Mouse (Mus musculus) stomach, embryonic 16.5 days (tissue): Measurements from ENCODE around the gene Maip1. TPM values are rescaled to one million over a fixed set of nuclear protein-coding genes. Genes with fewer than 3 reads are reported as not detected.

Experiments
- ATAC-seq: fragments of 200-750 bp; cut with Nextera tagmentation; 2 replicates; pipeline ENCODE4 v1.8.0; 2017; ENCODE audit warnings: moderate number of reproducible peaks, moderate TSS enrichment; ENCODE audit not compliant: insufficient read depth, low FRiP score
- H3K27ac ChIP-seq: fragments of 300-500 bp; sonication (generic); 2 replicates; pipeline ENCODE4 v1.5.1; 2014; ENCODE audit warnings: low read length
- H3K27me3 ChIP-seq: fragments of 300-500 bp; sonication (generic); 2 replicates; pipeline ENCODE4 v1.6.1; 2014; ENCODE audit warnings: low read length, control low read depth, mixed read lengths; ENCODE audit not compliant: control insufficient read depth, insufficient read depth
- H3K36me3 ChIP-seq: fragments of 300-500 bp; sonication (generic); 2 replicates; pipeline ENCODE4 v1.6.1; 2014; ENCODE audit warnings: low read length; ENCODE audit not compliant: control insufficient read depth, insufficient read depth
- H3K4me1 ChIP-seq: fragments of 300-500 bp; sonication (generic); 2 replicates; pipeline ENCODE4 v1.6.1; 2014; ENCODE audit warnings: low read length, control low read depth, mixed read lengths; ENCODE audit not compliant: control insufficient read depth, insufficient read depth
- H3K4me2 ChIP-seq: fragments of 300-500 bp; sonication (generic); 2 replicates; pipeline ENCODE4 v1.6.1; 2014; ENCODE audit warnings: low read depth, low read length, mixed read lengths
- H3K4me3 ChIP-seq: fragments of 300-500 bp; sonication (generic); replicated peaks from 2 replicates; pipeline ENCODE4 v1.5.1; 2014; ENCODE audit warnings: mild to moderate bottlenecking, low read length
- H3K9ac ChIP-seq: fragments of 300-500 bp; sonication (generic); 2 replicates; pipeline ENCODE4 v1.6.1; 2014; ENCODE audit warnings: low read length
- H3K9me3 ChIP-seq: fragments of 300-500 bp; sonication (generic); replicated peaks from 2 replicates; pipeline ENCODE4 v1.6.1; 2016; ENCODE audit warnings: low read length, control low read depth; ENCODE audit not compliant: control insufficient read depth
- WGBS: fragments of 180-500 bp; shearing (Covaris S2); extraction: QIAGEN DNeasy Blood & Tissue Kit; methylation state at CpG from one replicate; pipeline ENCODE4 v1.1.7; 2014; 5-methylcytosine and 5-hydroxymethylcytosine counted together
- polyA plus RNA-seq: library from polyadenylated mRNA; unstranded; fragments of >200 nt; fragmentation: Nextera tagmentation; extraction: Ambion mirVana; gene quantifications from 2 replicates; pipeline ENCODE4 v1.2.1, GENCODE M21; 2015

Maip1 gene
- polyA plus RNA-seq, 1 experiment from 2014 or later, result 17.1 TPM

- H3K4me1 ChIP-seq, result no peaks in the 10 kb centered on the region
- no peaks in the 10 kb centered on the region for H3K27me3 ChIP-seq
- no peak for ATAC-seq
Observed at GRCm38 (mm10) chr1:57386519-57386918, 19.6 kb upstream of the Maip1 start.

GRCm38 (mm10) chr1:57387876-57388275 lies 18.3 kb upstream of the Maip1 start:
- no peaks in the 10 kb centered on the region; the same call in 1 of the 2 replicates for H3K36me3 ChIP-seq
- ATAC-seq, result no peak
- H3K9ac ChIP-seq, result no peak overlapping the region
- H3K4me2 ChIP-seq, result no peak overlapping the region
- 68% methylated on average over 2 of the region's 2 CpGs for WGBS
- no peaks in the 10 kb centered on the region for H3K27me3 ChIP-seq
- no peaks in the 10 kb centered on the region for H3K4me1 ChIP-seq
- H3K9me3 ChIP-seq, result no peaks in the 10 kb centered on the region
- H3K4me3 ChIP-seq, result no peak overlapping the region
- H3K27ac ChIP-seq, result no peak overlapping the region

More at GRCm38 (mm10) chr1:57386519-57386918, 19.6 kb upstream of the Maip1 start:
- H3K4me2 ChIP-seq, result no peak overlapping the region
- H3K9ac ChIP-seq, result no peak overlapping the region
- H3K36me3 ChIP-seq, result no peaks in the 10 kb centered on the region; the same call in 1 of the 2 replicates
- no peaks in the 10 kb centered on the region for H3K9me3 ChIP-seq
- H3K27ac ChIP-seq, result no peak overlapping the region
- H3K4me3 ChIP-seq, result no peak overlapping the region

- H3K4me3 ChIP-seq, result no peak overlapping the region
- H3K36me3 ChIP-seq, result no peaks in the 10 kb centered on the region; the same call in 1 of the 2 replicates
- H3K4me1 ChIP-seq, result no peaks in the 10 kb centered on the region
- ATAC-seq, result no peak
- H3K9ac ChIP-seq, result no peak overlapping the region
- no peaks in the 10 kb centered on the region for H3K27me3 ChIP-seq
- H3K4me2 ChIP-seq, result no peak overlapping the region
- no peaks in the 10 kb centered on the region for H3K9me3 ChIP-seq
- WGBS, result 90% methylated on average over 8 of the region's 8 CpGs
- no peak overlapping the region for H3K27ac ChIP-seq
Observed at GRCm38 (mm10) chr1:57388402-57389155, 17.5 kb upstream of the Maip1 start.

- H3K9ac ChIP-seq, result no peak overlapping the region
- H3K4me3 ChIP-seq, result no peak overlapping the region
- H3K9me3 ChIP-seq, result no peaks in the 10 kb centered on the region
- no peak for ATAC-seq
- no peaks in the 10 kb centered on the region for H3K4me1 ChIP-seq
- no peak overlapping the region for H3K27ac ChIP-seq
- WGBS, result 79% methylated on average over 4 of the region's 4 CpGs
- H3K4me2 ChIP-seq, result no peak overlapping the region
- peaks cover 2% of the 10 kb centered on the region for H3K36me3 ChIP-seq
- no peaks in the 10 kb centered on the region for H3K27me3 ChIP-seq
Observed at GRCm38 (mm10) chr1:57390993-57391790, 14.9 kb upstream of the Maip1 start.

- WGBS, result 80% methylated on average over 4 of the region's 4 CpGs
- no peaks in the 10 kb centered on the region for H3K27me3 ChIP-seq
- H3K36me3 ChIP-seq, result peaks cover 2% of the 10 kb centered on the region
- H3K9ac ChIP-seq, result no peak overlapping the region
- H3K4me2 ChIP-seq, result no peak overlapping the region
- no peaks in the 10 kb centered on the region for H3K4me1 ChIP-seq
- H3K27ac ChIP-seq, result no peak overlapping the region
- no peak overlapping the region for H3K4me3 ChIP-seq
- no peak for ATAC-seq
- no peaks in the 10 kb centered on the region for H3K9me3 ChIP-seq
Observed at GRCm38 (mm10) chr1:57392417-57392816, 13.7 kb upstream of the Maip1 start.

- Histone ChIP-seq H3K9me3 (no peaks in the 10 kb centered on the region), H3K4me3 (no peak overlapping the region), H3K27ac (no peak overlapping the region), H3K36me3 (peaks cover 2% of the 10 kb centered on the region), H3K4me2 (no peak overlapping the region), H3K27me3 (no peaks in the 10 kb centered on the region), H3K4me1 (no peaks in the 10 kb centered on the region), H3K9ac (no peak overlapping the region)
- 68% methylated on average over 3 of the region's 3 CpGs for WGBS
- no peak for ATAC-seq
Observed at GRCm38 (mm10) chr1:57394051-57394450, 12.1 kb upstream of the Maip1 start.

- 91% methylated on average over 2 of the region's 2 CpGs for WGBS
- Histone ChIP-seq H3K4me2 (no peak overlapping the region), H3K4me1 (peaks cover 1% of the 10 kb centered on the region; the same call in 1 of the 2 replicates), H3K27ac (no peak overlapping the region), H3K9me3 (no peaks in the 10 kb centered on the region), H3K4me3 (no peak overlapping the region), H3K9ac (no peak overlapping the region), H3K27me3 (no peaks in the 10 kb centered on the region), H3K36me3 (peaks cover 2% of the 10 kb centered on the region)
- no peak for ATAC-seq
Observed at GRCm38 (mm10) chr1:57400321-57400720, 5.8 kb upstream of the Maip1 start.

GRCm38 (mm10) chr1:57400877-57401276 lies 5.3 kb upstream of the Maip1 start:
- ATAC-seq, result no peak
- Histone ChIP-seq H3K9ac (no peak overlapping the region), H3K4me3 (no peak overlapping the region), H3K27me3 (no peaks in the 10 kb centered on the region), H3K4me1 (peaks cover 5% of the 10 kb centered on the region), H3K9me3 (no peaks in the 10 kb centered on the region), H3K4me2 (no peak overlapping the region), H3K27ac (no peak overlapping the region), H3K36me3 (no peaks in the 10 kb centered on the region; the same call in 1 of the 2 replicates)
- 82% methylated on average over 2 of the region's 2 CpGs for WGBS

GRCm38 (mm10) chr1:57402116-57402515 lies 4.0 kb upstream of the Maip1 start:
- Histone ChIP-seq H3K4me2 (no peak overlapping the region), H3K4me1 (peaks cover 5% of the 10 kb centered on the region), H3K9ac (no peak overlapping the region), H3K27me3 (no peaks in the 10 kb centered on the region), H3K9me3 (no peaks in the 10 kb centered on the region), H3K36me3 (no peaks in the 10 kb centered on the region), H3K27ac (no peak overlapping the region), H3K4me3 (no peak overlapping the region)
- 89% methylated on average over 5 of the region's 5 CpGs for WGBS
- ATAC-seq, result no peak
